Mouse (Mus musculus) lung, embryonic 14.5 days (tissue): Measurements from ENCODE around the gene Tdrd12. TPM values are rescaled to one million over a fixed set of nuclear protein-coding genes. Genes with fewer than 3 reads are reported as not detected.
A peak's percentile ranks its signal among the peaks of the same experiment; 100 is the strongest.
"Not testable (repeated sequence)": the region's sequence is repeated elsewhere in the genome, so short reads cannot be mapped to it uniquely, and the experiment has no call there.

Source experiments
- ATAC-seq: fragments of 200-750 bp; cut with Nextera tagmentation; 2 replicates; pipeline ENCODE4 v1.8.0; 2017; ENCODE audit warnings: mild to moderate bottlenecking, moderate TSS enrichment, moderate library complexity; ENCODE audit not compliant: insufficient read depth
- DNase-seq: peaks from one replicate; pipeline ENCODE4 v3.0.0-alpha.2; 2015
- H3K27ac ChIP-seq: fragments of 300-500 bp; sonication (generic); 2 replicates; pipeline ENCODE4 v1.5.1; 2014; ENCODE audit warnings: low read depth, mild to moderate bottlenecking, moderate library complexity
- H3K27me3 ChIP-seq: fragments of 300-500 bp; sonication (generic); 2 replicates; pipeline ENCODE4 v1.6.1; 2014; ENCODE audit warnings: low read length, control low read depth; ENCODE audit not compliant: insufficient read depth
- H3K36me3 ChIP-seq: fragments of 300-500 bp; sonication (generic); 2 replicates; pipeline ENCODE4 v1.6.1; 2014; ENCODE audit warnings: control low read depth; ENCODE audit not compliant: insufficient read depth
- H3K4me1 ChIP-seq: fragments of 300-500 bp; sonication (generic); 2 replicates; pipeline ENCODE4 v1.6.1; 2014; ENCODE audit warnings: antibody characterized with exemption, control low read depth; ENCODE audit not compliant: insufficient read depth
- H3K4me2 ChIP-seq: fragments of 300-500 bp; sonication (generic); 2 replicates; pipeline ENCODE4 v1.6.1; 2014; ENCODE audit warnings: mild to moderate bottlenecking
- H3K4me3 ChIP-seq: fragments of 300-500 bp; sonication (generic); 2 replicates; pipeline ENCODE4 v1.5.1; 2014; ENCODE audit warnings: low read depth, low read length
- H3K9ac ChIP-seq: fragments of 300-500 bp; sonication (generic); 2 replicates; pipeline ENCODE4 v1.6.1; 2014
- H3K9me3 ChIP-seq: fragments of 300-500 bp; sonication (generic); 2 replicates; pipeline ENCODE4 v1.6.1; 2016; ENCODE audit warnings: low read depth, low read length, control low read depth
- CTCF ChIP-seq: IDR thresholded peaks from 2 replicates; pipeline ENCODE4 v1.5.1; 2016; ENCODE audit warnings: antibody characterized with exemption, low read depth
- WGBS: fragments of 180-500 bp; shearing (Covaris S2); extraction: QIAGEN DNeasy Blood & Tissue Kit; methylation state at CpG from one replicate; pipeline ENCODE4 v1.1.7; 2014; 5-methylcytosine and 5-hydroxymethylcytosine counted together
- polyA plus RNA-seq: library from polyadenylated mRNA; unstranded; fragments of >200 nt; fragmentation: Nextera tagmentation; extraction: Ambion mirVana; gene quantifications from 2 replicates; pipeline ENCODE4 v1.2.1, GENCODE M21; 2014

Gene Tdrd12
- polyA plus RNA-seq, 1 experiment from 2014 or later, result 0.75 TPM

- H3K27me3 ChIP-seq, result no peaks in the 10 kb centered on the region
- no peaks in the 10 kb centered on the region for H3K9me3 ChIP-seq
- peak overlapping the region; percentile 98 for H3K27ac ChIP-seq
- no peak for TF ChIP-seq CTCF
- H3K4me3 ChIP-seq, result peak overlapping the region; percentile 76
- H3K9ac ChIP-seq, result peak overlapping the region; percentile 97
- H3K36me3 ChIP-seq, result peaks cover 8% of the 10 kb centered on the region
- ATAC-seq (peak; percentile 94), DNase-seq (peak; percentile 96)
- no peaks in the 10 kb centered on the region for H3K4me1 ChIP-seq
- under 1% methylated on average over 93 of the region's 93 CpGs for WGBS
- peak overlapping the region; percentile 93 for H3K4me2 ChIP-seq
These were observed 18.0 kb upstream of the Tdrd12 start for GRCm38 (mm10) chr7:35555224-35556204.

DNA sequence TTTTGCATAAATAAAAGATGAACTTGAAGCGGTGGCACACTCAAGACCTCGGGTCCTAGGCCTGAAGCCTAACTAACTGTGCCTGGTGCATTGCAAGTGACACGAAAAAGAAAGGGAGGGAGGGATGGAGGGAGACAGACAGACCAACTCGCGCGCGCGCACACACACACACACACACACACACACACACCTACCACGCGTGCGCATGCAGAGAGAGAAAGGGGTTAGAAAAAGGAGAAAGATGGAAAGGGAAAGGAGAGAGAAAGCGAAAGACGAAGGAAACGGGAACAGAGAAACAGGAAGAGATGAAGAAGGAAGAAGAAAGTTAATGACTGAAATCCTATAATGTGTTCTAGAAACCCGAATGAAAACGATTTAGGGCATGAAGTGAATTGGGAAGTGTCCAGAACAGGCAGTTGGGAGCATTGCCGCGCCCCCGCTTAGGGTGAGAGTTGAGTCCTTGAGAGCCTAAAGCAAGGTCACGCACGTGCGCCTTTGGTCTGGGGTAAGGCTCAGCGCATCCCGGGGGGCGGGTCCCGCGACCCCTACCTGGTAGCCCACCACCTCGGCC, 17.1 kb upstream of the Tdrd12 start:
- H3K27me3 ChIP-seq, result no peaks in the 10 kb centered on the region
- no peaks in the 10 kb centered on the region for H3K9me3 ChIP-seq
- ATAC-seq (peak; percentile 45), DNase-seq (peak; percentile 54)
- TF ChIP-seq CTCF, result no peak
- peak overlapping the region; percentile 98 for H3K27ac ChIP-seq
- H3K9ac ChIP-seq, result peak overlapping the region; percentile 97
- peak overlapping the region; percentile 76 for H3K4me3 ChIP-seq
- 4% methylated on average over 28 of the region's 28 CpGs for WGBS
- peak overlapping the region; percentile 93 for H3K4me2 ChIP-seq
- no peaks in the 10 kb centered on the region for H3K4me1 ChIP-seq
- peaks cover 13% of the 10 kb centered on the region for H3K36me3 ChIP-seq

GRCm38 (mm10) chr7:35553751-35554604, 16.4 kb upstream of the Tdrd12 start:
- peak overlapping the region; percentile 76 for H3K4me3 ChIP-seq
- 49% methylated on average over 10 of the region's 10 CpGs for whole genome bisulfite sequencing
- no peaks in the 10 kb centered on the region for H3K27me3 ChIP-seq
- peak; percentile 29; the same call in 1 of the 2 replicates for TF ChIP-seq CTCF
- H3K36me3 ChIP-seq, result peaks cover 19% of the 10 kb centered on the region
- no peaks in the 10 kb centered on the region for H3K4me1 ChIP-seq
- ATAC-seq (no peak), DNase-seq (peak; percentile 68)
- H3K4me2 ChIP-seq, result peak overlapping the region; percentile 93
- H3K9me3 ChIP-seq, result no peaks in the 10 kb centered on the region
- H3K27ac ChIP-seq, result no peak overlapping the region
- H3K9ac ChIP-seq, result peak overlapping the region; percentile 97; the same call in 1 of the 2 replicates

DNA sequence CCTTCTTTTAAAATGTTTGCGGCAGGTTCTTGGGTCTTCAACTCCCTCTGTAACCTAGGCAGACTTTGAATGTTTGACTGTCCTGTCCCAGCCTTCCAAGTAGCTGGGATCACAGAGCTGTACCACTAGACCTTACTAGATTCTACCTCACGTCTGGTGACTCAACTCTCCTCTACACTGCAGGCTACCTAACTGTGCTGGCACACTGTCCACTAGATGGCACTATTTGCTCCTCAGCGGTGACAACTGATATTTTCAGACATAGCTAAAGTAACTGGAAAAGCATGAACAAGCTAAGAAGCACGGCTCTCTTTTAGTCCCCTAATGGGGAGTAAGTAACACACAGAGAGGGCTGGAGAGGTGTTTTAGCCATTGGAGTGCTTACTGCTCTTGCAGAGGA, 8.3 kb upstream of the Tdrd12 start:
- no peaks in the 10 kb centered on the region for H3K27me3 ChIP-seq
- ATAC-seq, result peak; percentile 41; the same call in 1 of the 2 replicates
- WGBS, result 26% methylated on average over 4 of the region's 4 CpGs

GRCm38 (mm10) chr7:35535750-35536512, 1.6 kb downstream of the Tdrd12 start:
- Histone ChIP-seq H3K27ac (no peak overlapping the region), H3K4me2 (no peak overlapping the region), H3K27me3 (no peaks in the 10 kb centered on the region), H3K4me3 (no peak overlapping the region), H3K36me3 (no peaks in the 10 kb centered on the region), H3K4me1 (no peaks in the 10 kb centered on the region), H3K9me3 (no peaks in the 10 kb centered on the region), H3K9ac (no peak overlapping the region)
- ATAC-seq (no peak), DNase-seq (no peak)
- no peak for TF ChIP-seq CTCF
- WGBS, result 54% methylated on average over 12 of the region's 12 CpGs

More for the DNA sequence above, 8.3 kb upstream of the Tdrd12 start:
- H3K9ac ChIP-seq, result no peak overlapping the region
- no peaks in the 10 kb centered on the region for H3K9me3 ChIP-seq
- peaks cover 24% of the 10 kb centered on the region for H3K36me3 ChIP-seq
- H3K27ac ChIP-seq, result no peak overlapping the region
- H3K4me2 ChIP-seq, result no peak overlapping the region
- H3K4me1 ChIP-seq, result no peaks in the 10 kb centered on the region
- H3K4me3 ChIP-seq, result no peak overlapping the region
- DNase-seq, result peak; percentile 89
- TF ChIP-seq CTCF, result peak; percentile 87

- WGBS, result 66% methylated on average over 1 of the region's 1 CpGs
- not testable (repeated sequence) for ATAC-seq, H3K4me2 ChIP-seq, H3K4me1 ChIP-seq, DNase-seq, H3K4me3 ChIP-seq, H3K9ac ChIP-seq, H3K36me3 ChIP-seq, H3K9me3 ChIP-seq, H3K27ac ChIP-seq, H3K27me3 ChIP-seq
These were observed 7.0 kb downstream of the Tdrd12 start for GRCm38 (mm10) chr7:35530544-35530943.
